Mouse (Mus musculus): ENCODE results near the gene Traf3ip2.

The Traf3ip2 gene

GRCm38 (mm10) chr10:39601068-39601467 is 11.7 kb upstream of the Traf3ip2 start:
- peak in 1 of 2 experiments; percentile 29 for DNase-seq

DNA sequence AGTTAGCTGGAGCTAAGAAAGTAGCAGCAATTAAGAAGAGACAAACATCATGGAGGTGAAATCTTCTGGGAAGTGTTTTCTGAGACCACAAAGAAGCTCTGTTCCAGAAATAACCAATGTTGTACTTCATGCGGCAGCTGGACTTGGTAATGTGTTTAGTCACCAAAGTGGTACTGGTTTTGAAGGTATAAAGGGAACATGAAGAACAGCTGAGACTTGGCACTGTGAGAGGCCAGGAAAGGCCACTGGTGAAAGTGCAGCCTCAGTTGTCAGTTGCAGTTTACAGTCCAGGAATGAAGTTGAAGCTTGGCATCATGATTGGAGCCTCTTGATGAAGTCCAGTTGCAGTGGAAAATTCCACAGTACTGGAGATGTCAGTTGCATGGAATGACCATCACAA is 6.3 kb upstream of the Traf3ip2 start:
- no peak for DNase-seq

GRCm38 (mm10) chr10:39611234-39611633 is 1.5 kb upstream of the Traf3ip2 start:
- no peak for DNase-seq

DNA sequence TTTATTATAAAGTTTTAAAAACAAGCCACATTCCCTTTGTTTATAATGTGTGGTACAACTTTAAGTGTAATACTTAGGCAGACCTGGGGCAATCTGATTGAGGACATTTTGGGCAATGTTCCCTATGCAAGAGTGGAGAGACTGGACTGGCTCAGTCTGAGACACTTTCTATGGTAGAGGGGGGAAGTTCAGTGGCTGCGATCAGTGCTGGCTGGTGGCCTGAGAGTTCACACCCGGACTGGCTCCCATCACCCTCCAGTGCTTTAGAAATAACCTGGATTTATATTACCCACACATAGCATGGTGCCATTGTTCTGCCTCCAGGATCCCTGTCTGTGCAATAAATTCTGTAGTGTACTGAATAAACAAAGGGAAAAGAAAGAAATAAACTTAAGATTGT is 603 bp upstream of the Traf3ip2 start:
- DNase-seq: no peak

GRCm38 (mm10) chr10:39612989-39613831 is 476 bp downstream of the Traf3ip2 start:
- peak; percentile 86 to 95 for DNase-seq

DNA sequence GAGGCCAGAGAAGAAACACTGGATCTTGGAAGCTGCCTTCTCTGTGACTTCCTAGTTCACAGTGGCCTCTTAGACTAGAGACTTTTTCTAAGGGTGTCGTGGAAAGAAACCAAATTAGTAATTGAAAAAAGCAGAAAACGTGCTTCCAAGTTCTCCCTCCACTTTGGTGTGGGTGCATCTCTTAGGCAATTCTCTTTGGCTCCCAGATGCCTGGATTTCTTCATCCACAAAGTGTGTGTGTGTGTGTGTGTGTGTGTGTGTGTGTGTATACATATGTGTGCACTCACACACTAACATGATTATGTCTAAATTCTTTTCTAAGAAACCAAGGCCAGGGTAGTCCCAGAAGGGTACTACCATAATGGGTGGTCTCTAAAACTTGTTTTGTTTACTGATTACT is 1.2 kb downstream of the Traf3ip2 start:
- DNase-seq: no peak

DNA sequence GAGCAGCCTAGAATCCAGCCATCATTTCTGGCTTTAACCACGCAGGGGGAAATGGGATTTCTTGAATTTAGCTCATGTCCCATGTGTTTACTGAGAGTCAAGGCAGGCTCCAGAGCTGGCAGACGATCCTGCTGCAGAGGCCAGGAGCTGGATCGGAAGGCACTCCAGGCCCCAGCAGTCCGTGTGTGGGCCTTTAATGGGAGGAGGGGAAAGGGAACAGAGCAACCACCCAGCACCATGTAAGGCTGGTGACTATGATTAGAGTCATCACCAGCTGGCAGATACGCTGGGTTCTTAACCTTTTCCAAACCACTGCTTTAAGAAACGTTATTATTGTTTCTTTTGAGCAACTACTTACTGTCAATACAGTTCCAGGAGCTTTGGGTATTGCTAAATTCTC is 1.9 kb downstream of the Traf3ip2 start:
- DNase-seq: peak; percentile 46 to 78

DNA sequence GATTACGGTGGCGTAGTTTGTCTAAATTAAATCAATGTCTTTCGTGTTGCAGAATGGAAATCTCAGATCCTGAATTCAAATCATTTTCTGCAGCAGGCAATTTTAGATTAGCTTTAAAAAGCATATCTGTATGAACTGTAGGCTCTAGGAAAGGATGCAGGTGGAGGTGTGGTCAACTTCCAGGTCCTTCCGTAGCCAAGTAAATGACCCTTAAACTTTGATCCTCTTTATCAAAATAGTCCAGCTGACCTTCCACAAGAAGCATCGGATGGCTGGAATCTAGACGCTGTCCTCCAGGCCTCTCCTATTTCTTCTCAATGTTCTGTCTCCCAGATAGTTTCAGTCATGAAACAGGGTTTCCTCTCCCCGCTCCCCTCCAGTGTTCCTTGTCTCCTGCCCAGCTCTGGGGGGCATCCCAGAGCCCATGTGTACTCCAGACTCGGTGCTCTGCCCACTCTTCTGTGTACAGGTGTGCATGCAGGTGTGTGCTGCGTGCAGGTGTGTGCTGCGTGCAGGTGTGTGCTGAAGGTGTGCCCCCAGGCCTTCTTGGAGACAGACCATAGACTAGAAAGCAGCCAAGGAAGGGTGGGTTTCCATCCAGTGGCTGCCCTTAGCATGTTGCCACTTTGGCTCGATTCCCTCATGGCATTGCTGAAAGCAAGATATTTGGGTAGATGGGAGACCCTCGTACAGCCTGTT is 2.9 kb downstream of the Traf3ip2 start:
- no peak for DNase-seq

DNA sequence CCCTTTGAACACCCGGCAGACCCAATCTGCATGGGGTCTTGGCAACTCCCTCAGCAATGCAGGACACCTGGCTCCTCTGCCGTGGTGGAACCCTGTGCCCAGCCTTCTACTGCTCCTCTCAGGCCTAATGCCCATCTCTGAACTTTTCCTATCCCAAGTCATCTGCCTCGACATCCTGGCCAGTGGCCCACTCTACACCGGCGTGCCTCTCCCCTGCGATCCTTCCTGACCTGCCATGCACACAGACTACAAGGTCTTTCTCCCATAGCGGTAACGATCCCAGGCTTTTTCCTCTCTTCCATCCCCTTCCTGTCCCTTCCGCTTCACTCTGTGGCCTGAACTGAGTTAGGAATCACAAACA is 3.5 kb downstream of the Traf3ip2 start:
- no peak for DNase-seq

DNA sequence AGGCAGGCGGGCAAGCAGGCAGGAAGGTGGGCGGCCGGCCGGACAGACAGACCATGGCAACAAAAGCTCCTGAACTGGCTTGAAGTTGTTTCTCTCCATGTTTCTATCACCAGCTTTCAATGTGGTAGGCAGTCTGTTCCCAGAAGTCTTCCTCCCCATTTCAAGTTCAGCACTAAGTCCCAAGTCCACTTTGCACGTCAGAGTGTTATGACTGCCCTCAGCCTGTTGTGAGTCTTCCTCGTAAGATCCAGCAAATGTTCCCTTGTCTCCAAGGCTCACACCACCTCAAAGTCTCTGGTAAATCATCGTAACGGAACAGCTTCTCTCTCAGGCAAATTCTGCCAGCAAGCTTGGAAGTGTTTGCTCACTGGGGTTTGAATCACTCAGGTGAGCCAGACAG is 3.9 kb downstream of the Traf3ip2 start:
- DNase-seq: peak in 1 of 2 experiments; percentile 71

DNA sequence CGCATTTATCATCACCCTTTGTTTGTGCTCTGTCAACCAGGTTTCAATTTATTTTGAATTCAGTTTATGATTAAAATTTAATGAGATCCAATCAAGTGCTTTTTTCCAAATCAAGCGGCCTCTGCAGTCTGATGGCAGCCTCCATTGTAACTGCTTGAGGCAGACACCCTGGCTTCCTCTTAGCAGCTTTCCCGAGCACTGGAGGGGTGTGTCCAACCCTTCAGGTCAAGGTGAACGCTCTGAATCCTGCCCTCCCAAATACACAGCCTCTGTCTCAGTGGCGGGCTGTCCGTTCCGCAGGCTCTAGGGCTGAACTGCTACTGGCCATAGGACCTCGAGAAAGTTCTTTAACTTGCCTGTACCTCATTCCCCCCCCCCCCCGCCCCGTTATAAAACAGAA is 5.7 kb downstream of the Traf3ip2 start:
- DNase-seq: no peak

- DNase-seq: no peak
Observed at GRCm38 (mm10) chr10:39620626-39621025, 7.9 kb downstream of the Traf3ip2 start.

- DNase-seq: no peak
Observed at GRCm38 (mm10) chr10:39623806-39624205, 11.1 kb downstream of the Traf3ip2 start.

DNA sequence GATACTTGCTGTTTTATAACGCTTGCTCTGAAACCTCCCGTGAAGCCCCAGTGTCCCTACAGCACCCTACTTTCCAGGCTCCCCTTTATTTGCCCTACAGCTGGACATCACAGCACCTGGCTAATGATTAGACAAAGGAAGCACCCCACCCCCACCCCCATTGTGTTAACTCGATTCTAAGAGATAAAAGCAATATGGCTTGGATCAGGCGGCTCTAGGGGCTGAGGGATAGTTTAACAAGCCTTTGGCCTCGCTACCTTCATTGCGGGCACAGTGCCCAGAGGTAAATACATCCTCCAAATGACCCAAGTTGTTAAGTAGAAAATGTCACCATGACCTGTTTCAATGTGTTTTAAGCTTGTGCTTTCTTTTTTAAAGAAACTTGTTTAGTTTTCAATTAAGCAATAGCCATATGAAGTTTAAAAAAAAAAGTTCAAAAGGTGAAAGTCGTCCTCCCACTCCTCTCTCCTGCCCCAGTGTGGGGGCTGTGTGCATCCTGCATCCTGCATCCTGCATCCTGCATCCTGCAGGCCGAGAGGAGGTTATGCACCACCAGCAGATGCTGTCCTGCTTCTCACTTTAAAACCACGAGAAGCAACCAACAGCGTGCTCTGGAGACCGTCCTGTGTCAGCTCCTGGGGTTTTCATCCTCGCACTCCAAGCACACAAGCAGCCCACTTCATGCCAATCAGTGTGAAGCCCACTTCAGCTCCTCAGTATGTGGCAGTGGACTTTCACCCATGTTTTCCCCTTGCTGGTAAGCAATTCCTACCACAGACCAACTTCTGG is 12.3 kb downstream of the Traf3ip2 start:
- peak; percentile 62 to 64 for DNase-seq

GRCm38 (mm10) chr10:39625626-39626260 is 13.0 kb downstream of the Traf3ip2 start:
- DNase-seq: peak; percentile 84 to 93

GRCm38 (mm10) chr10:39626376-39626775 is 13.6 kb downstream of the Traf3ip2 start:
- no peak for DNase-seq

DNA sequence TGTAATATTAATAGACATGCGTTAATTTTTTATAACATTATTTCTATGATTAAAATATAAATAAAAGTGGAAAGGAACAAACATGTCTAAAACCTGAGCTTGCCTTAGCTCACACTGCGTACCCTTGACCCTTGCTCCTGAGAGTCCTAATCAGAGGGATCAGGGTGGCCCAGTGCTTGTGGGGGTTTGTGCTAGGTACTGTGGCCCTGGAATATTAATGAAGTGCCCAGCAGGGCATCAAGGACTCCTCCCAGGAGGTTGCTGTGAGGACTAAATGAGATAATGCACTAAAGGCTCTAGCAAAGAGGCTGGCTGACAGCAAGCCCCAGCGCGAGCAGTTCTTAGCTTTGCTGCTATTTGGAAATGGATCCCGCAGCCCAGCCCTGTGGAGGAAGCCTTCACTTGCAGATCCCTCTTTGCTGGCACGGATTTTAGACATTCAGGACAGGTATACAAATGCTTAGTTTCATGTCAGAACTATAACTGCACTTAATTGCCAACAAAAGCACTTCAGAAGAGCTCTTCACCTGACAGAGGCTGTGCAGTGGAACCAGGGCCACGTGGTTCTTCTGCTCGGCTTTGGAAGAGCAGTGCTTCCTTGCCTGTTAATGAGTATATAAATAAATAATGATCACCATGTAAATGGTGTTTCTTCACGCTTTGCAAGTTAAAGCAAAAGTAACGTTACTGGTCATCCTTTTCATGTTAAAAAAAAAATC is 16.2 kb downstream of the Traf3ip2 start:
- no peak for DNase-seq

- DNase-seq: peak; percentile 63 to 77
Observed at GRCm38 (mm10) chr10:39629746-39630552, 17.2 kb downstream of the Traf3ip2 start.

GRCm38 (mm10) chr10:39630811-39631210 is 18.1 kb downstream of the Traf3ip2 start:
- DNase-seq: no peak

DNA sequence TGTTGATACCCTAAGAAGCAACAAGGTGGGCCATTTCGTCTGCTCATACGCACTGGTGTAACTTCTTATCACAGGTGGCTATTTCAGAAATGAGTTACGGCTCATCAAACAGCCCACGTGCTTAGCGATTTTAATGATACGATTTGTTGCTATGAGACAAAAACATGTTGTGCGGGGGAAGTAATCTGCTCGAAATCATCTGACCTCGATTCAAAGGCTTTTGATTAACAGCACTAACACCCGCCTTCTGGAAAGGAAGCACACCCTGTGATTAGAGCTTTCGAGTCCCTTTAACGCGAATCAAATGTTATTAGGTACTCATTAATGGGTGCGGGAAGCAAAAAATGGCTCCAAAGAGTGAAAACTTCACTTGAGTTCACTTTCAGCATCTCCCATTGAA is 18.9 kb downstream of the Traf3ip2 start:
- DNase-seq: no peak

- DNase-seq: no peak
Observed at GRCm38 (mm10) chr10:39633379-39633778, 20.6 kb downstream of the Traf3ip2 start.
